Mouse (Mus musculus) MEL (cell line): Measurements from ENCODE around the gene Rrh.

Experiments used
- CHD1 ChIP-seq: IDR thresholded peaks from 2 replicates; pipeline ENCODE4 v1.6.1; 2012; ENCODE audit warnings: low read depth, mild to moderate bottlenecking, inconsistent platforms, low read length, improper control_type of control experiment
- CTCF ChIP-seq, 3 experiments: IDR thresholded peaks in 2 of 3; conservative IDR thresholded peaks in 1 of 3; 2 replicates each; pipeline ENCODE4 v1.5.1; 2011 to 2012; ENCODE audit warnings: low read length in 3 of 3, low read depth in 2 of 3, mild to moderate bottlenecking in 2 of 3, improper control_type of control experiment in 1 of 3, inconsistent platforms in 1 of 3, mixed read lengths in 1 of 3, moderate library complexity in 1 of 3; ENCODE audit not compliant: control insufficient read depth in 1 of 3, insufficient read depth in 1 of 3, poor library complexity in 1 of 3, severe bottlenecking in 1 of 3
- GATA1 ChIP-seq: IDR thresholded peaks from 2 replicates; pipeline ENCODE4 v1.6.1; 2011; ENCODE audit warnings: low read depth, low read length, improper control_type of control experiment
- KAT2A ChIP-seq: conservative IDR thresholded peaks from 2 replicates; pipeline ENCODE4 v1.6.1; 2012; ENCODE audit warnings: low read depth, low read length, improper control_type of control experiment, inconsistent platforms
- NRF1 ChIP-seq: IDR thresholded peaks from 2 replicates; pipeline ENCODE4 v1.6.1; 2014; ENCODE audit warnings: low read depth, mild to moderate bottlenecking, inconsistent platforms, low read length, improper control_type of control experiment, moderate library complexity; ENCODE audit not compliant: poor library complexity, insufficient read depth, severe bottlenecking
- RCOR1 ChIP-seq: IDR thresholded peaks from 2 replicates; pipeline ENCODE4 v1.6.1; 2012; ENCODE audit warnings: low read depth, mild to moderate bottlenecking, inconsistent platforms, low read length, improper control_type of control experiment
- SIN3A ChIP-seq: IDR thresholded peaks from 2 replicates; pipeline ENCODE4 v1.6.1; 2012; ENCODE audit warnings: low read length, improper control_type of control experiment, inconsistent platforms
- TAL1 ChIP-seq: IDR thresholded peaks from 2 replicates; pipeline ENCODE4 v1.6.1; 2012; ENCODE audit warnings: mild to moderate bottlenecking, inconsistent platforms, low read length, moderate library complexity, mixed read lengths
- TCF12 ChIP-seq: IDR thresholded peaks from 2 replicates; pipeline ENCODE4 v1.6.1; 2014; ENCODE audit warnings: low read depth, mild to moderate bottlenecking, inconsistent platforms, low read length, improper control_type of control experiment, moderate library complexity
- ZMIZ1 ChIP-seq: IDR thresholded peaks from 2 replicates; pipeline ENCODE4 v1.6.1; 2012; ENCODE audit warnings: low read depth, mild to moderate bottlenecking, inconsistent platforms, low read length, improper control_type of control experiment, moderate library complexity

- TF ChIP-seq RCOR1: no peak
- TF ChIP-seq TCF12: no peak
- no peak for TF ChIP-seq GATA1
- no peak for TF ChIP-seq ZMIZ1
- TF ChIP-seq CTCF (IDR thresholded peaks at IDR 0.05 in 2 of 3, conservative IDR thresholded peaks at IDR 0.05 in 1 of 3; ENCODE audit: control insufficient read depth in 1 of 3, insufficient read depth in 1 of 3, low read depth in 2 of 3, low read length in 3 of 3, poor library complexity in 1 of 3, severe bottlenecking in 1 of 3): peak; percentile 25 to 76 (median 60)
- TF ChIP-seq NRF1: no peak
- TF ChIP-seq TAL1: no peak
- no peak for TF ChIP-seq KAT2A
- no peak for TF ChIP-seq CHD1
- no peak for TF ChIP-seq SIN3A
These were observed 906 bp upstream of the Rrh start for GRCm38 (mm10) chr3:129823293-129823692.
